Mouse (Mus musculus) brown adipose tissue, adult 24 weeks (tissue): ENCODE results near the gene Car8. TPM values are rescaled to one million over a fixed set of nuclear protein-coding genes. Genes with fewer than 3 reads are reported as not detected.
"Not testable (repeated sequence)": the region's sequence is repeated elsewhere in the genome, so short reads cannot be mapped to it uniquely, and the experiment has no call there.

ENCODE experiments used
- H3K27ac ChIP-seq: fragments of 200-500 bp; replicated peaks from 2 replicates; pipeline ENCODE4 v1.5.1; 2012; ENCODE audit warnings: low read depth, mild to moderate bottlenecking, low read length
- H3K4me1 ChIP-seq: fragments of 200-500 bp; 2 replicates; pipeline ENCODE4 v1.6.1; 2012; ENCODE audit warnings: low read length, mixed read lengths; ENCODE audit not compliant: control insufficient read depth, insufficient read depth, insufficient read length
- H3K4me3 ChIP-seq: fragments of 200-500 bp; 2 replicates; pipeline ENCODE4 v1.5.1; 2012; ENCODE audit warnings: low read depth, mild to moderate bottlenecking, low read length, moderate library complexity; ENCODE audit not compliant: insufficient read depth
- polyA plus RNA-seq: library from polyadenylated mRNA; stranded (reverse); fragments of >200 nt; gene quantifications from 2 replicates; pipeline ENCODE4 v1.2.4, GENCODE M21; 2012; ENCODE audit not compliant: missing spikeins, insufficient read depth, insufficient read length

The Car8 gene
- polyA plus RNA-seq, 1 experiment: 5.4 TPM

DNA sequence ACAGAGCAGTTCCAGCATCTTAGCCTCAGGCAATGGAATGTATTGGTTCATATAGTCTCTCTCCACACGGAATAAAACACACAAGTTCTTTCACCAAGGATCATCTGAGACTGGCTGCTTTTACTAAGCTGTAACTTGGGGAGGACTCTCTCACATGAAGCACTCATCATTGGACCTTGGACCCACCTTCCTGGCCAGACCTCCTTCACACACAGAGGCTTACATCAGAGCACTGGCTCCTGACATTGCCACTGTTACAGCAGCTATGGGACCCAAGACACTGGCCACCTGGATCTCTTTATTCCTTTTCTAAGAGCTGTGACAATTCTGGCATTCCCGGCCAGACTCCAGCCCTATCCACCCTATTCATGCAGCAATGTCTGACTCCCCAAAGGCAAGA lies 101.4 kb downstream of the Car8 start:
- Histone ChIP-seq H3K27ac (no peak overlapping the region), H3K4me3 (no peak overlapping the region), H3K4me1 (no peaks in the 10 kb centered on the region)

DNA sequence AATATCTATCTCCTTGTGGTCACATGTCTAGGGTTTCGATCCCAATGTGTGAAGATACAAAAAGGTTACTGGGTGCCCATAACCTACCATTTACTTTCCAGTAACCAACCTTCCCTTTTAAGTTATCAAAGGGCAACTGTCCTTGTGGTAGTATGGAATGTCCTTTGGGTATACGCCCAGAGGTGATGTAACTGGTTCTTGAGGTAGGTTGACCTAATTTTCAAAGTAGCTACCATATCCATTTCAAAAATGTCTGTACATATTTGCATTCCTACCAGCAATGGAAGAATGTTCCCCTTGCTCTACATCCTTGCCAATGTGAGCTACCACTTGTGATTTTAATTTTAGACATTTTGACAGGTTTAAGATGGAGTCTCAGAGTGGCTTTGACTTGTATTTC lies 106.8 kb downstream of the Car8 start:
- no peak overlapping the region for H3K27ac ChIP-seq
- no peaks in the 10 kb centered on the region for H3K4me1 ChIP-seq
- no peak overlapping the region for H3K4me3 ChIP-seq

DNA sequence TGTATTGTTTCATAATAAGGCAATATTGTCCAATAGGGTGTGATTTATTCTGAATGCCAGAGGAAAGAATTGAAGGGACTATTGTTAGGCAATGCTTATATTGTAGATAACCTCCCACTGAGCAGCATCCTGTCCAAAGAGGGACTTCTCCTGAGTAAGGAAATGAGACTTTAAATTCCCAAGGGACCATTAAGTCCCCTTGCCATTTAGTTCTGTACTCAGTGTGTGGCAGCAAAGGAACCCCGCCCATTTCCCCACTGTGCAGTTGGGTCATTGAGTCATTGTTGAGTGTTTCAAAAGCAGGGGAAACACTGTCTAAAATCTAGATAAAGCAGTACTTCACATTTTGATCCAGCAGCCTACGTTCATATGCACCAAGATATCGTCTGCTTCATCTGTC lies 125.3 kb downstream of the Car8 start:
- peak overlapping the region; percentile 80 for H3K27ac ChIP-seq

DNA sequence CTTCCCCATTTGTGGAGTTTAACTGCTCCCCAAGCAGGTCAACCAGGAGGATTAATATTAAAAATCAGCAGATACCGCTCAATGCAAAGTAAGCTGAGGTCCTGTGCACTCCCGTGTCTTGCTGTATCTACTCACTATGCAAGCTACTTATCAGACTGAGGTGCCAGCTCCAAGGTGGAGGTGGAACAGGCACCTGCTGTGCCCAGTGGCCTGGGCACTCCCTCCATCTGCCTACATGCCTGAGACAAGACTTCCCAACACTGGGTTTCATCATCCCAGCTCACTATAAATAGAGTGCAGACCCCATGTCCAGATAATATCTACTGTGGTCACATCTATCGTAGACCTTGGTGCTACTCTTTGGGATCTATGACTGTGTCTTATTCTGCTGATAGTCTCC lies 127.0 kb downstream of the Car8 start:
- H3K4me1 ChIP-seq: peaks cover 6% of the 10 kb centered on the region; the same call in 1 of the 2 replicates
- H3K27ac ChIP-seq: no peak overlapping the region
- no peak overlapping the region for H3K4me3 ChIP-seq

More for the DNA sequence above, 125.3 kb downstream of the Car8 start:
- peaks cover 6% of the 10 kb centered on the region; the same call in 1 of the 2 replicates for H3K4me1 ChIP-seq
- H3K4me3 ChIP-seq: no peak overlapping the region

DNA sequence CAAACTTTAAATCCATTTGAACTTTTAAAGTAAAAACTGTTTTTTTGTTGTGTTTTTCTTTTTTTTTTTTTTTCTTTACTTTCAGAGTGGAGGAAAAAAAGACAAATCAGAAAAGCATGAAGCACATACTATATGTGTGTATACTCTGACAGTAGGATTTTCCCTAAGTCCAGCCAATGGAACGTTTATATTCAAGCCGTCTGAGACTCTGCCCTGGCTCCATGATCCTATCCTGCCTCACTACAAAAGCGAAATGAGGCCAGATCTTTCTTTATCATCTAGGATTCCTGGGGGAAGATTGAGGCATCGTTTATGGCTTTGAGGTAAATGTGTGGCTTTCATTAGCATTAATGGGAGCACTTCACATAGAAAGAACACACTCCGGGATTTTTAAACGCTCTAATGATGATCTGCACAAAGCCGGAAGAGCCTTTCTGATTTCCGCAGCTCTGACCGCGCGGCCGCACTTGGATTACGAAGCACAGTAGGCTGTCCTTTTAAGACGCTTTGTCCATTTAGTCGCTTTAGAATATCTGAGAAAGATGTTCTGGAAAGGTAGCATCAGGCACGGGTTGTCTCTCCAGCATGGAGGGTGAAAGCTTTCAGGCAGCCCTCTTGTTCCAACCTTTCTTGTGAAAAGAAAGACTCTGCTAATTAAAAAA lies 128.8 kb downstream of the Car8 start:
- H3K4me3 ChIP-seq: no peak overlapping the region
- no peak overlapping the region for H3K27ac ChIP-seq
- H3K4me1 ChIP-seq: peaks cover 6% of the 10 kb centered on the region; the same call in 1 of the 2 replicates

DNA sequence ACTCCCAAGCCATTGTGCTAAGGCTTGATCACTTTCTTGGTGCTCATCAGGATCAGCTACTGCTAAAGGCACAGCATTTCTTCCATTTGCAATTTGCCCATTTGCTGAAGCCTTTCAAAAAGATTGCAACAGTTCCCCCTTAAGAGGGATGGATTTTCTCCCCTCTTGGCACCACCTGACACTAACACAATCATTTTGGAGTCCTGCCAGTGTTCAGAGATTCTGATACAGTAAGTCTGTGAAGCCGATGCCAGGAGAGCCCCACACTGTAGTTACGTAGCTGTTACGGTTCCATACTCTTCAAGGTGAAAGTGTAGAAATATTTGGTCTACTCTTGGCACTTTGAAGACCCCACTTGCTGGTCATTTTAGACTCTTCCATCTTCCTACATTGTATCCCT lies 137.4 kb downstream of the Car8 start:
- no peak overlapping the region for H3K4me3 ChIP-seq
- no peak overlapping the region for H3K27ac ChIP-seq
- H3K4me1 ChIP-seq: no peaks in the 10 kb centered on the region

DNA sequence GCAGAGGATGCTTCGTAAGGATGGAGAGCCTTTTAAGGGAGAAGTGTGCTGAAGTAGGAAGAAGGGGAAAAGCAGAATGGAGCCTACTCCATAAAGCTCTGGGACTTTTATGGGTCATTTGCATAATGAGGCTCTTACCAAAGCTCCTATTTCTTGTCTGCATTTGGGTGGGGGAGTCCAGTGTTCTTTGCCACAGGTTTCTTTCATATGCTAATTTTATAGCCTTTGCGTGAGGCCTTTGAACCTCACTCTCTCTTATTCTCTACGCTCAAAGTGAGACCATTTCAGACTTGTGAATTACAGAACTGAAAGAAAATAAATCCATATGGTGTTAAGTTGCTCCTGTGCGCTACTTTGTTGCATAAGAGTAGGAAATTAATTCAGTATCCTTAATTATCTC lies 140.8 kb downstream of the Car8 start:
- no peaks in the 10 kb centered on the region for H3K4me1 ChIP-seq
- H3K27ac ChIP-seq: no peak overlapping the region
- no peak overlapping the region for H3K4me3 ChIP-seq

DNA sequence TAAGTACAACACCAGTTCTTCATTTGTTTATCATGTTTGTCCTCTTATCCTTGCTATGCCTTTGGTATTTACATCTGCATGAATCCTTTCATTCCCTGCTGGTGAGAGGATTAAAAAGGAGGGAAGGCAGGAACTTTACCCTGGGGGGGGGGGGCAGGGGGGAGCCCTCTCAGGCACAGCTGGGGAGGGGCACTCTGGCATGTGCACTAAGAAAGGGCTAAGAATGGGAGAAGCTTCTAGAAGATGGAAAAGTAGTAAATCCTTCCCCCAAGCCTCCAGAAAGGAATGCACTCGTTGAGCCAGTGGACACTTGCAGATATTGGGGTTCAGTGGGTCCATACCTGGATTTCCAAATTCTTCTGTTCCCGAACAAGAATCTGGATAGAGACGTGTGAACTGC lies 141.2 kb downstream of the Car8 start:
- Histone ChIP-seq H3K4me1 (no peaks in the 10 kb centered on the region), H3K4me3 (no peak overlapping the region), H3K27ac (no peak overlapping the region)

DNA sequence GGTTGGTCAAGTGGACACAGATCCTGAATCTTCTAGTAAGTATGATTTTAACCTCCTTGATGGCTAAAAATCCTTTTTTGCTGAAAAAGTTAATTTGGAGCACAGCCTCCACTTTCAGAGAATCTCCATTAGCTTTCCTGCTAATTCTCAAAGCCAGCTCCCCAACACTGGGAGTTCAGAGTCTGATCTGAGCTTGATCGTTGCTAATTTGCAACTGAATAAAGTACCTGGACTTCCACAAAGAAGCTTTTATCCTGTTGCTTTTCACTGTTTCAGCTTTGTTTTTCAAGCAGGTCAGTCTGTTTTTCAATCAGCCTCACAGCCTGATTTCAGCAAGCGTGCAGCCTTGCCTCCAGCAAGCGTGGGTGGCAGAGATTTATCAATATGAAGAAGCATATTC lies 145.3 kb downstream of the Car8 start:
- not testable (repeated sequence) for H3K4me1 ChIP-seq, H3K4me3 ChIP-seq, H3K27ac ChIP-seq
